Mouse (Mus musculus): ENCODE measurements around the gene Gpr182.

Gpr182 gene

GRCm38 (mm10) chr10:127739083-127739660 lies 12.4 kb downstream of the Gpr182 start, which contains the start of gene Zbtb39:
Gene Zbtb39, plus strand, starts transcription at chr10:127739538.
- DNase-seq (ENCODE audit: low read depth, low spot score), result peak; percentile 34

GRCm38 (mm10) chr10:127738151-127738882 lies 13.2 kb downstream of the Gpr182 start:
- peak; percentile 17 for DNase-seq (ENCODE audit: low read depth, low spot score)

GRCm38 (mm10) chr10:127737552-127737951 lies 14.0 kb downstream of the Gpr182 start:
- DNase-seq (ENCODE audit: low read depth, low spot score), result no peak

GRCm38 (mm10) chr10:127736916-127737315 lies 14.6 kb downstream of the Gpr182 start:
- DNase-seq (ENCODE audit: low read depth, low spot score), result peak; percentile 13

- DNase-seq (ENCODE audit: low read depth, low spot score), result no peak
These were observed 15.3 kb downstream of the Gpr182 start for GRCm38 (mm10) chr10:127736266-127736665.

- no peak for DNase-seq (ENCODE audit: low read depth, low spot score)
These were observed 17.1 kb downstream of the Gpr182 start for GRCm38 (mm10) chr10:127734434-127734833.

GRCm38 (mm10) chr10:127731397-127731796 lies 20.1 kb downstream of the Gpr182 start:
- no peak for DNase-seq (ENCODE audit: low read depth, low spot score)

- DNase-seq (ENCODE audit: low read depth, low spot score), result no peak
These were observed 20.6 kb downstream of the Gpr182 start for GRCm38 (mm10) chr10:127730933-127731310.

- no peak for DNase-seq (ENCODE audit: low read depth, low spot score)
These were observed 21.1 kb downstream of the Gpr182 start for GRCm38 (mm10) chr10:127730285-127730932.

- no peak for DNase-seq (ENCODE audit: low read depth, low spot score)
These were observed 23.1 kb downstream of the Gpr182 start for GRCm38 (mm10) chr10:127728437-127728836.

- no peak for DNase-seq (ENCODE audit: low read depth, low spot score)
These were observed 26.4 kb downstream of the Gpr182 start for GRCm38 (mm10) chr10:127725136-127725535.

- DNase-seq (ENCODE audit: low read depth, low spot score), result no peak
These were observed 27.4 kb downstream of the Gpr182 start, which contains the start of gene Tac2 for GRCm38 (mm10) chr10:127724178-127724577. Gene Tac2, plus strand, starts transcription at chr10:127724478.

- no peak for DNase-seq (ENCODE audit: low read depth, low spot score)
These were observed 29.7 kb downstream of the Gpr182 start for GRCm38 (mm10) chr10:127721671-127722418.

- DNase-seq (ENCODE audit: low read depth, low spot score), result no peak
These were observed 38.8 kb downstream of the Gpr182 start for GRCm38 (mm10) chr10:127712736-127713135.

- no peak for DNase-seq (ENCODE audit: low read depth, low spot score)
These were observed 41.2 kb downstream of the Gpr182 start for GRCm38 (mm10) chr10:127710331-127710730.

- no peak for DNase-seq (ENCODE audit: low read depth, low spot score)
These were observed 42.6 kb downstream of the Gpr182 start for GRCm38 (mm10) chr10:127708850-127709370.

- DNase-seq (ENCODE audit: low read depth, low spot score), result no peak
These were observed 43.8 kb downstream of the Gpr182 start for GRCm38 (mm10) chr10:127707721-127708120.

- no peak for DNase-seq (ENCODE audit: low read depth, low spot score)
These were observed 45.7 kb downstream of the Gpr182 start for GRCm38 (mm10) chr10:127705783-127706182.

- DNase-seq (ENCODE audit: low read depth, low spot score), result no peak
These were observed 46.7 kb downstream of the Gpr182 start, which contains the start of gene Myo1a for GRCm38 (mm10) chr10:127704766-127705220. Gene Myo1a, plus strand, starts transcription at chr10:127705170.

- DNase-seq (ENCODE audit: low read depth, low spot score), result no peak
These were observed 47.2 kb downstream of the Gpr182 start for GRCm38 (mm10) chr10:127704293-127704692.

- no peak for DNase-seq (ENCODE audit: low read depth, low spot score)
These were observed 48.2 kb downstream of the Gpr182 start for GRCm38 (mm10) chr10:127703299-127703698.
